Mouse (Mus musculus): Measurements from ENCODE around the gene Psmd2.

The Psmd2 gene
- long read RNA-seq, experiment 1, transcript Psmd2-201 (21 exons, 2,961 nt) = major isoform, 107 of 146 reads
- long read RNA-seq, experiment 1, partial matches to known transcripts = 32 of 146 reads
- long read RNA-seq, experiment 1, other reads (novel, unspliced or antisense) = 7 of 146 reads
- long read RNA-seq, experiment 2, transcript Psmd2-201 (21 exons, 2,961 nt) = major isoform, 76 of 137 reads
- long read RNA-seq, experiment 2, partial matches to known transcripts = 54 of 137 reads
- long read RNA-seq, experiment 2, other reads (novel, unspliced or antisense) = 7 of 137 reads

DNA sequence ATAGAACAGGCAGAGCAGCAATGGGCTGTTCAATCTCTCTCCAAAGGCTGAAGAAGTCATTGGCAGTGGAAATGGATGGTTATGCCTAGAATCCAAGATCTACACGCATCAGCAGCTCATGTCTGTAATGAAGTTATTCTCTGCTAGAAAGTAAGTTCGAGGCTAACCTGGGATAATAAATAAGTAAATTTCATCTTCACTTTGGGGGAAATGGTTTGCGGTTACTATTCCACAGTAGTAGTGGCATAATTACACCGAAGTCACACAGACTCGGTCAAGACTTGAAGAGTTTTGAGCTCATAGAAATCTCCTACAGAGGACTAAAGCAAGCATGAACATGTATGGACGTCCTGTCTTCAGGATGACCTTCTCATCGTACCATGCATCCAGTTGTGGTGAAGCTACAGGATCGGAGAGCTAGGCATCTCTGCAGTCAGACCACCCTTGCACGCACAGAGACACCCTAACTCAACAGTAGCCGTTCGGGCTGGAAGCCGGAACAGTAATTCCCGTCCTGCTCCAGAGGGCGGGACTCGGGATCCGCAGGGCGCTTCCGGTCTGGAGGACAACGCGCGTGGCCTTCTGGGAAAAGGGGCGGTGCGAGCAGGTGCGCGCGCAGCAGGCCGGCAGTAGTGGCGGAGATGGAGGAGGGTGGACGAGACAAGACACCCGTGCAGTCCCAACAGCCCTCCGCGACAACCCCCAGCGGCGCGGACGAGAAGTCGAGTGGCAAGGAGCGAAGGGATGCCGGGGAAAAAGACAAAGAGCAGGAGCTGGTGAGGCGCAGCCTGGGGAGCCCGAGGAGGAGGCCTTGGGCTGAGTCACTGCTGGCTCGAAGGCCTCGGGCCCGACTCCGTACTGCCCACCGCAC lies at the start of gene Psmd2:
TSS of gene Psmd2 (plus strand) at position 577 of the 871 bp plus-strand sequence.
- intact Hi-C loops (cut with DNase I) = no loop called here

DNA sequence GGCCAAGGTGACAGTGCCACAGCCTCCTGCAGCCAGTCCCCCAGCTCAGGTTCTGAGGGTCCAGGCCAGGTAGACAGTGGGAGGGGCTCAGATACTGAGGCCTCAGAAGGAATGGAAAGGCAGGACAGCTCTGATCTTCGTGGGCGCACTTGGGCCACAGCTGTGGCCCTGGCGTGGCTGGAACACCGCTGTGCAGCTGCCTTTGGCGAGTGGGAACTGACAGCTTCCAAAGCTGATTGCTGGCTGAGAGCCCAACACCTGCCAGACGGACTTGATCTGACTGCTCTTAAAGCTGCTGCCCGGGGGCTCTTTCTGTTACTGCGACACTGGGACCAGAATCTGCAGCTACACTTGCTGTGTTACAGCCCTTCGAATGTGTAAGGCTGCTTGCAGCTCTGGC lies 46.7 kb upstream of the Psmd2 start:
- intact Hi-C loops (cut with DNase I) = no loop called here

DNA sequence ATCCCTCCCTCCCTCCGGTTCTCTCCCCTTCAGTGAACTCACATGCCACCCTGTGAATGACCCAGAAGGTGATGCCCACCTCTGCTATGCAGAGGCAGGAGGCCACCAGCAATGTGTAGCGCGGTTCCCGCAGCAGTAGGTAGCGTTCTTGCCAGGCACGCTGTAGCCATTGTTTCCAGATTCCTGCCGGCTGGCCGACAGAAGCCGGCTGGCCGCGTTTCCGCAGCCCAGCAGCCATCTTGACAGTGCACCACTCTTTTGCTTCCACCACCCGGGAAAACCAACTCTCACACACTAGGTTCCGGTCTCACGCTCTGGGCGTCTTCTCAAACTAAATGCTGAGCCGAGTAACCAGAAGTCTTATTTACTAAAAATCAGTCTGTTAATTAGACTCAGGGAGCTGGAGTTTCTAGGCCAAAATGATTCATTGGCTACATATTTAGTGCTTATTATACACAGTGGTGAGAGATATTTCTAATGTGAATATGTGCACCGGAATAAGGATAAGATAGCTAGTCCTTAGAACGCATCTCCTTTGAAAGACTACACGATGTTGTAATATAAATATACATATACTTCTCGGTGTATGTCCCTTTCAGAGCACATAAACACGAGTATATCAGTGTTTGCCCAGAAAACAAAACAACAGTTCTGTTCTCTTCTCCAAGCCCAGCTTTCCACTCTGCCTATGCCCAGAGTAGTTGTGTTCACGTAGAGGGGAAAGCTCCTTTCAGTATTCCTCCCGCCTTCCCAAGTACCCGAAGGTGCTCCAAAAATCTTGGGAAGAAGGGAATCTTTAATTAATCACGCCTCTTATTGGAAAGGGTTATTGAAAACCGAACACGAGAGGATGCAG lies 40.7 kb upstream of the Psmd2 start:
- intact Hi-C loops (cut with DNase I) = loop anchor here (5.0 kb wide), 1 partner anchor 73 kb away; the partner anchor contains the start of gene Ap2m1

DNA sequence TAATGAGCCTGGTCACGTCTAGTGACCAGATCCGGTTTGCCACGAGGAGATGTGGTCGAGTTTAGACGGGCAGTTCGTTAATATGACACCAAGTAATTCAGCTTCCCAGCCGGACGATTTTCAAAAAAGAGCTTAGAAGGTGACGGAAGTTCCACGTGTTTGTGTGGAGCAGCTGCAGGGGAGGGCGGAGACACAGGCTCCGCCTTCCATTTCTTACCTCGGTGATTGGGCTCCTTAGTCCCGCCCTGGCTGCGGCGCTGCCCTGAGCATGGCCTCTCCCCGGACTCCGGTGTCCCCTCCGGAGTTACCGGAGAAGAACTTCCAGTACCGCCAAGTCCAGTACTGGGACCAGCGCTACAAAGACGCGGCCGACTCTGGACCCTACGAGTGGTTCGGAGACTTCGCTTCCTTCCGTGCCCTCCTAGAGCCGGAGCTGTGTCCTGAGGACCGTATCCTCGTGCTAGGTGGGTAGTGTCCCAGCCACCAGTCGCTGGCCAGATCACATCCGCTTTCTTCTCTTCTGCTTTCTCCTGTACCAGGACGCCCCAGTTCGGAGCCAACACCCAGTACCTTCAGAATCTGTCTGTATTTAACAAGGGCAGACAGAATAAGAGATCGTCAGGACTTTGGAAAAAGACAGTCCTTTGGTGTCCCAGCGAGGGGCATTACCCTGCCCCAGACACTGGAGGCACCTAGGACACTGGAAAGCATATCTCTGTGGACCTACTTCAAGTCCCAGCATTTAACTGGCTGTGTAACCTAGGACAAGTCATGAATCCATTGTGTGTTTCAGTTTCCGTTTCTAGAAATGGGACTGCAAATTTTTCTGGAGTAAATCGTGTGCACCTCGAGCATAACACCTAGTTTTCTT lies 39.9 kb upstream of the Psmd2 start, which contains the start of the genes Eef1akmt4, Gm49333 and Alg3:
TSS of gene Eef1akmt4 (plus strand) at position 237 of the 871 bp plus-strand sequence.
TSS of gene Gm49333 (plus strand) at position 254 of the 871 bp plus-strand sequence.
TSS of gene Alg3 (minus strand) at position 379 of the 871 bp plus-strand sequence.
- intact Hi-C loops (cut with DNase I) = loop anchor here (5.0 kb wide), 1 partner anchor 74 kb away; the partner anchor contains the start of gene Ap2m1

DNA sequence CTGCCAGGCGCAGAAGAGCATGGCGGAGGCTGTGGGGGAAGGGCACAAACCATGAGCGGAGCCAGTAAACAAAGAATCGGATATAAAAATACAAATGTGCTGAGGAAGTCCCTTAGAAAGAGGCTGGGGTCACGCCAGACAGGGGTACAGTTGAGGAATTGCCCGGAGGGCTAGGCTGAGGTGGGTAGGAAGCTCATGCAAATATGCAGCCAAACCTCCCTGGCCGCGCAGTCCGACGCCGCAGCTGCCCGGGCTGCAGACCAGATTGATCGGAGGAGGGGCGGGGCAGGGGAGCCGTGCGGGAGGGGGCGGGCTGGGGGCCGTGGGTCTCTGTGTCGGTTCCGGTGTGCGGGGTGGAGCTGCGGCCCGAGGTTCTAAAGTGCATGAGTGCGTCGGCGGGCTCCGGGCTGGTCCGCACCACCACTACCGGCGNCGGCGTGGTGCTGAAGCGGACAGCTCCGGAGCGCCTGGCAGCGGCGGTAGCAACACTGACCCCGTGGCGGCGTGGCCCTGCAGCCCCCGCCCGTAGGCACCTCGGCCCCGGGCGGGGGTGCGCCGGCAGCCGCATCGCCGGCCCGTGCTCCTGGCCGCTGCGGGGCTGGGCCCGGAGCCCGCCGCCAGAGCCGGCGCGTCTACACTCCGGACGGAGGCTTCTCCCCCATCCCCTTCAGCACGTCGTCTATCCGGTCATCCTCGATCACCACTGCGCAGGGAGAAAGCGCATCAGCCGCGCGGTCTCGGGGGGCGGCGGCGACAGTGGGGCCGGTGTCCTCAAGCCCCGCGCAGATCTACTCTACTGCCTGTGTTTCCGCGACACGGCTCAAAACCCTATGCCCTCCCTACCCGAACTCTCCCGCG lies 31.7 kb upstream of the Psmd2 start:
- intact Hi-C loops (cut with DNase I) = no loop called here

DNA sequence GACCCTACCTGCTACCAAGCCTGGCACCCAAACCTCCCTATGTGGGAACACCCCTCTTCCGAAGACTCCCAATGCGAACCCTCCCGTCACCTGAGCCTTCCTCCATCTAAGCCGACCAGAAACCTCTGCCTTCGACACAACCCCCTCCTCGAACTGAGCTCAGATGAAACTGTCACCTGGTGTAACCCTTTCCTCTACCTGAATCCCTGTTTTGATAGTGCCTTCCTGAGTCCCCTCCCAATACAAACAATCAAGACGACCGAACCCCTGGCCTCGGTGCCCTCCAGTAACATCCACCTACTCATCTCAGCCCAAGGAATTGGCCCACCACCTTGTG lies 31.1 kb upstream of the Psmd2 start:
- intact Hi-C loops (cut with DNase I) = no loop called here

DNA sequence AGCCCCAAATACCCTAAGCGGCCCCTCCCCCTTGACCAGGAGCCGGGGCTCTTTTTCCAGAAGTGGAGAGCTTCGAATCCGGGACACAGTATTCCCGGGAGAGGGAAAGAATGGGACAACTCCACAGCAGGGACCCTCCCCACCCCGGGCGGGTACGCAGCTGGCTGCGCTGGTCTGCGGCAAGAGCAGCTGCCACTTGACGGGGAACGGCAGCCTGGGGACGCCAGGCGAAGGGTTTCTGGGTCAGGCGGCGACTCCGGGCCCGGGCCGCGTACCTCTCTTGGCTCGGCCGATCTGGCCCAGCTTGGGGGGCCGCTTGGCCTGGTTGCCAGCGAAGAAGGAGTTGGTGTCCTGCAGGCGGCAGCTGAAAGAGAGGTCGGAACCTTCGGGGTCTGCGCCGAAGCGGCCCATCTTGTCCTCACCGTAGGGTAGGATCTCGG lies 30.7 kb upstream of the Psmd2 start:
- intact Hi-C loops (cut with DNase I) = no loop called here

DNA sequence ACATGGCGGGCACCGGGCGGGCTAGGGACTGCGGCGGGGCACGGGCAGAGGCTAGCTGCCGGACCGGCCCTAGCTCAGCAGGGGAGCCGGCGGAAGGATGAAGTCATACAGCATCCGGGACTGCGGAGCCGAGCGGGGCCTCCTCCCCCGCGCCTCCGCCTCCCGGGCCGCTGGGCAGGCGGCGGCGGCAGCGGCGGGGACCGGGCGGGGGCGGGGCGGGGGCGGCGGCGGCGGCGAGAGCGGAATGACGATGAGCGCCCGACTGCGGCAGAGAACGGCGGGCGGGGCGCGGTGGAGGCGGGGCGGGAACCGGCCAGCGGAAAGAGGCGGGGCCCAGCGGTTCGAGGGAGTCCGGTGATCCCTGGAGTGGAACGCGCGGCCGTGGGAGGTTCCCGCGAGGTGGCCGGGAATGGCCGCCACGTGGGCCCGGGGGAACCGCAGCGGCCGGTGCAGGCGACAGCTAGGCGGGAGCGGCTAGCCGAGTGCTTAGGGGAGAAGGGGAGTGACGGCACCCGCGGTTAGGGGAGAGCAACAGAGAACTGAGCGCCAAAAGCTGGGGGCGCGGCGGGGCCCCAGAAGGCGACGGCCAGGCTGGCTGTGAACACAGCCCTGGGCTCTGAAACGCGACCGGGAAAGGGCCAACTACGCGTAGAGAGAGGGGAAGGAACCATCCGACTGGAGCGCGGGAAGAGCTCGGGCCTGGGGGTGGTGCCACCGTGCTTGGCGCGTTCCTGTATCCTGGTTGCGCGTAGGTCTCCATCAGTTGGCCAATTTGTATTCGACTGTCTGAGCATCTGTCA lies 30.1 kb upstream of the Psmd2 start, which contains the start of gene Camk2n2:
TSS of gene Camk2n2 (minus strand) at position 97 of the 800 bp plus-strand sequence.
- intact Hi-C loops (cut with DNase I) = no loop called here

DNA sequence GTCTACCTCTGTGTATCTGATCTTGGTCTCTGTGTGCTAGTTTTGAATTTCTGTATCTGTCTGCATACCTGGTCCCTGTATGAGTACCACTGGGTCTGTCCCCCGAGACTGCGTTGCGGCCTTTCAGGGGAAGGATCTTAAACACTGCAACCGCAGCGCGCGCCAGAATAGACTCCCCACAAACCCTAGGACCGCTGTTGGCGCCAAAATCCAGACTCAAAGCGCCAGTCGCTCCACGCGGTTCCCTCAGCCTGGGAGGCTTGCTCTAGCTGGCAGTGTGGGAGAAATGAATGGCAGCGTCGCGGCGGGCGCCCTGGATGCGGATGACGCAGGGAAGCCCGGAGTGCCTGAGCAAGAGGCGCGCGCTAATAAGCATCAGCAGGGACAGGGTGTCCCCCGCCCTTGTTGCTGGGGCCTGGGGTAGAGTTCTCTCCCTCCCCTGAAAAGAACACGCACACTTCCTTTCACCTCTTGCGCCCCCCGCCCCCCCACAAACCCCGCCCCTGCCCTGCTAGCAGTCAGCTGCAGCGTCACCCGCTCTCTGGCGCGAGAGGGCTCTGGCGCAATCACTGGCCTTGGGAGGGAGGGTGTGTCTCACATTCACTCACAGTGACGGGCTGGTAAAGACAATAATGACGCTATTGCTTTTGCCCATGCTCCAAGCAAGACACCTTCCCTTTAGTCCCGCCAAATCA lies 29.3 kb upstream of the Psmd2 start:
- intact Hi-C loops (cut with DNase I) = no loop called here

DNA sequence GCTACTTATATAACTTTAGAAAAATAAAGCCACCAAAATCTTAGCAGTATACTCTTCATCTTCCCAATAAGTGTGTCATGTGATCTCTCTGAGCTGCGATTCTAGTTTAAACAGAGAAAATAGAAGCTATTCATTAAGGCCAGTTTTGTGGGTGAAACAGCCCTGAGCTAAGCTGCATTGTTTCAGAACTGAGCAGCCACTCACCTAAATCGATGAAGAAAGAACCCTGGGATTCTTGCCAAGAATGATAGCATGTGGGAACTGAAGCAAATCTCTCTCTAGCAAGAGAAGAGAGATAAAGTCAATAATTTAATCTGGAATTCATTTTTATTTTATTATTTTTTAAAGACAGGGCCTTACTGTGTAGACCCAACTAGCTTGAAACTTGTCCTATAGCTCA lies 28.2 kb upstream of the Psmd2 start:
- intact Hi-C loops (cut with DNase I) = no loop called here

DNA sequence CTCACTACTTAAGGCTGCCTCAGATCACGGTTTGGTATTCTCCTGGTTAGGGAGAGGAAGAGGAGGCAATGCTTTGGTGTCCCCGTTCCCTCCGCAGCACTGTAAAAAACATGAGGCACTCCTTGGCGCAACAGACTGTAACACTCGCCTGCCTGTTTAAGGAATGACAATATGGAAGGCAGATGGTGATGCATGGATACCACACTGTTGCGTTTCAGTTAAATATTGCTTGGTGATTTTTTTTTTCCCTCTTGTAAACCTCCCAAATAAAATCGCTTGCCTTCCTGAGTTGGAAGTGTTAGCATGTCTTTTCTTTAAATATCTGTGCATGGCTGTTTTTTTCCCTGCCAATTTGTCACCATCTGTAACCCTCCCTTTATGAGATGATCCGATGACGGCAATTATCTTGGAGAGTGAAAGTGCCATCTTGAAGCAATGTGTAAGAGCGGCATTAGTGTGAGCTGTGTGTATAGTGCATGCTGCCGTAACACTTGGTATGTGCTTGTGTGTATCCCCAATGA lies 22.5 kb upstream of the Psmd2 start:
- intact Hi-C loops (cut with DNase I) = no loop called here

DNA sequence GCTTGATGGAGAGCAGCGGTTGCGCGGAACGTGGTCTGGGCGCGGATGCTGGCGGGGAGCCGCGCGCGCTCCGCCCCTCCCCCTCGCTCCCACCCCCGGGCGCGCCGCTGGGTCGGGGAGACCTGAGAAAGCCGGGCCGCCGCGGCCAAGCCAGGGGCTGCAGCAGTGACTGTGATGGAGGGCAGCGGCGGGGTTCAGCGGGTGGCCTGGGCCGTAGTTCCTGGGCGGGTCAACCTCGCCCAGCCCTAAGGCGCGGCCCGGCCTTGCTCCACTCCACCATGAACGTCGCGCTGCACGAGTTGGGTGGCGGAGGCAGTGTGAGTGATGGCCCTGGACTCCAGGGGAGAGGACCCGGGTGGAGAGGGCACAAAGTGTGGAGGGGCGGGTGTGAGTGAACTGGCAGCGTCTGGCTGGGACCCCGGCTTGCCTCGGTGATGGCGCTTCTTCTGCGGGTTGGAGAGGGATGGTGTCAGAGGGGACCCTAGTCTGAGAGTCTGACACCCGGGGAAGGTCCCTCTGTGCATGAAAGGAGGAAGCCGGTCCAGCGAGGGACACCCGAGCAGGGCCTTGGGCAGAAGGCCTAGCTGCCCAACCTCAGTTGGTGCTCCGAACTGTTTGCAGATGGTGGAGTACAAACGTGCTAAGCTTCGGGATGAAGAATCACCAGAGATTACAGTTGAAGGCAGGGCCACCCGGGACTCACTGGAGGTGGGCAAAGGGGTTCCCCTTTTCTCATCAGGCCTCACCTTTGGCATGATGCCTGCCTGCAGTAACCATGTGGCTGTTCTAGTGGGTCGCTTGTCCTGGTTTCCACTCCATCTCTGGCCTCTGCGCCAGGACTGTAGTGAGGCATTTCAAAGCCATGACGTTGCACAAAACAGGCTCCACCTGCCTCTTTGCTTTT lies 21.5 kb upstream of the Psmd2 start, which contains the start of gene Ece2:
TSS of gene Ece2 (plus strand) at position 98 of the 904 bp plus-strand sequence.
- intact Hi-C loops (cut with DNase I) = no loop called here

DNA sequence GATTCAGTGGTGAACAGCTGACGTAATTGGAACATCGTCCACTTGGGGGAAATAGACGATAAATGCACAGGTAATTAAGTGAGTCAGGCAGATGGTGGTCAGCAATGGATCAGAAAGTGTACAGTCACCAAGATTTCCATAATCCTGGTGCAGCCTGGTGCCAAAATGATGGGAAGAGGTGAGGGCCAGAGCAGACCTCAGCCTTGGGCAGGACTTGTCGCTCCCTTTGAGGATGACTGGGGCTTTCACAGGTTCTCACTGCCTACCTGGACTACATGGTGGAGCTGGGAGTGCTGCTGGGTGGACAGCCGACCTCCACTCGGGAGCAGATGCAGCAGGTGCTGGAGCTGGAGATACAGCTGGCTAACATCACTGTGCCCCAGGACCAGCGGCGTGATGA lies 14.0 kb upstream of the Psmd2 start:
- intact Hi-C loops (cut with DNase I) = no loop called here

DNA sequence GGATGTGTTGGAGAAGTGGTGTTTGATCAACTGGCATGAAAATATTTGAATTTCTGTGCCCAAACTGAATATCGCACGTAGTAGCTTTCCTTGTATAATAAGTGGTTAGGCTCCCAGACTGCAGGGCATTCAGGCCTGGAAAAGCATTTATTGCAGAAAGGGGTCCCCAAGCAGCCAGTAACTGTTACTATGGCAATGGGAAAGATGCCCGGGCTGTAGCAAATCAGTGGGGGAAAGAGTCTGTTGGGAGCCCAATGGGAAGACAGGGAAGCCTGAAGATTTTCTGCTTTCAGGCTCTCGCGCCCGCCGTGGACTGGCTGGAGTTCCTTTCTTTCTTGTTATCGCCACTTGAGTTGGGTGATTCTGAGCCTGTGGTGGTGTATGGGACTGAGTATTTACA lies 13.1 kb upstream of the Psmd2 start:
- intact Hi-C loops (cut with DNase I) = no loop called here

DNA sequence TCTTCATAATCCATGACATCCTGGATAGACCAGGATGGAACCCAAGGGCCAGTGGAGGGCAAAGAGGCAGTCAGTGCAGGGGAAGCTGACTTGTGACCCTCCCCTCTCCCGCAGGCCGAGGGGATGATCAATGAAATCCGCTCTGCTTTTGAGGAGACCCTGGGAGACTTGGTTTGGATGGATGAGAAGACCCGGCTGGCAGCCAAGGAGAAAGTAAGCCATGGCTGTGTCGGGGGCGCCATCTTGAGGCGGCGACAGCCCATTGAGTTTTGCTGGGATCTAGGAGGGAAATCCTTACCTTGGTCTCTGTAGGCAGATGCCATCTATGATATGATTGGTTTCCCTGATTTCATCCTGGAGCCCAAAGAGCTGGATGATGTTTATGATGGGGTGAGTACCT lies 9.3 kb upstream of the Psmd2 start:
- intact Hi-C loops (cut with DNase I) = loop anchor here (5.0 kb wide), 1 partner anchor 135 kb away; no protein-coding TSS in a partner anchor

DNA sequence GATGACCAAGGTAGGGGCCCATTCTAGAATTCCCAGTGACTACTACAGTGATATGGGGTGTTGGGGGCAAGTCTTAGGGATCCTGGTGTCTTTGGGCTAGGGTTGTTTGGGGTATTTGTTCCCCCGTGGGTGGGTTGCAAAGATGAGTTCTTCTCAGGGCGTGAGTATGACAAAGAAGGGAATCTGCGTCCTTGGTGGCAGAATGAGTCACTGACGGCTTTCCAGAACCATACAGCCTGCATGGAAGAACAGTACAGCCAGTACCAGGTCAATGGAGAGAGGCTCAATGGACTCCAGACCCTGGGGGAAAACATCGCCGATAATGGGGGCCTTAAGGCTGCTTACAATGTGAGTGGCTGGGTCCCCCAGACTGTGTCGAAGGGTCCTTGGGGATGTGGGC lies 7.5 kb upstream of the Psmd2 start:
- intact Hi-C loops (cut with DNase I) = loop anchor here (5.0 kb wide), 1 partner anchor 137 kb away; no protein-coding TSS in a partner anchor
